Mouse (Mus musculus): Measurements from ENCODE around the gene Gm10273.

DNA sequence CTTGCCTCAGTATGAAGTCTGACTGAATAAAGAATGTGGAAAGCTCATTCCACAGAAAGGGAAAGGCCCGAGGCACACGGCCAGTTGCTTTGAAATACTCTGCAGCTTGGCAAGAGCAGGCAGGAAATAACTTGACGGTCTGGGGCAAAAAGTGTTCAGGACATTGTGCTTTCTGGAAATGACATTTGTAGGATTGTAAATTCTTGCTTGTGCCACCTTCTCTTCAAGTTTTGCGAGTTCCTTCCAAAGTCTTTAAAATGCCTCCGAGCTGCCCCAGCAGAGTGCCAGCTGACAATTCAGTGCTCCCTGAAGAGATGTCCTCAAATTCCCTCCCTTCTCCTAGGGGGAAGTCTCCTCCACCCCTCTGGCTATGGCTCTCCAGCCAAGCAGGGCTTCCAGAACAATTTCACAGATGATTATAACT lies 44.1 kb downstream of the Gm10273 start:
- TF ChIP-seq CTCF (IDR thresholded peaks at IDR 0.05; ENCODE audit: low read depth) = no peak
- no peak for TF ChIP-seq EP300 (IDR thresholded peaks at IDR 0.05; ENCODE audit: low read depth)
